Mouse (Mus musculus): Measurements from ENCODE around the gene Samsn1.

GRCm38 (mm10) chr16:76019164-76019563 lies 2.9 kb downstream of the Samsn1 start:
- no peak for TF ChIP-seq CTCF (IDR thresholded peaks at IDR 0.05; ENCODE audit: borderline replicate concordance, control insufficient read depth, extremely low read depth, insufficient read depth, low read length, poor library complexity)
- no peak for TF ChIP-seq POLR2A (IDR thresholded peaks at IDR 0.05; ENCODE audit: control insufficient read depth, extremely low read depth, insufficient read depth, low read length, poor library complexity)
